Mouse (Mus musculus) hindbrain, embryonic 15.5 days (tissue): Measurements from ENCODE around the gene Cracr2a. TPM values are rescaled to one million over a fixed set of nuclear protein-coding genes. Genes with fewer than 3 reads are reported as not detected.
A peak's percentile ranks its signal among the peaks of the same experiment; 100 is the strongest.

Source experiments
- ATAC-seq: fragments of 200-750 bp; cut with Nextera tagmentation; 2 replicates; pipeline ENCODE4 v1.8.0; 2017; ENCODE audit warnings: low read depth, moderate number of reproducible peaks, moderate TSS enrichment; ENCODE audit not compliant: low FRiP score
- H3K27ac ChIP-seq: fragments of 300-500 bp; sonication (generic); replicated peaks from 2 replicates; pipeline ENCODE4 v1.5.1; 2015; ENCODE audit warnings: mild to moderate bottlenecking, inconsistent platforms
- H3K27me3 ChIP-seq: fragments of 300-500 bp; sonication (generic); 2 replicates; pipeline ENCODE4 v1.6.1; 2015; ENCODE audit warnings: control low read depth, inconsistent platforms
- H3K36me3 ChIP-seq: fragments of 300-500 bp; sonication (generic); 2 replicates; pipeline ENCODE4 v1.6.1; 2015; ENCODE audit warnings: control low read depth, inconsistent platforms
- H3K4me1 ChIP-seq: fragments of 300-500 bp; sonication (generic); replicated peaks from 2 replicates; pipeline ENCODE4 v1.6.1; 2015; ENCODE audit warnings: control low read depth, inconsistent platforms
- H3K4me2 ChIP-seq: fragments of 300-500 bp; sonication (generic); 2 replicates; pipeline ENCODE4 v1.6.1; 2015; ENCODE audit warnings: moderate library complexity, mild to moderate bottlenecking, inconsistent platforms
- H3K4me3 ChIP-seq: fragments of 300-500 bp; sonication (generic); 2 replicates; pipeline ENCODE4 v1.5.1; 2015; ENCODE audit warnings: mild to moderate bottlenecking, inconsistent platforms
- H3K9ac ChIP-seq: fragments of 300-500 bp; sonication (generic); 2 replicates; pipeline ENCODE4 v1.6.1; 2015; ENCODE audit warnings: inconsistent platforms
- H3K9me3 ChIP-seq: fragments of 300-500 bp; sonication (generic); 2 replicates; pipeline ENCODE4 v1.6.1; 2016; ENCODE audit warnings: control low read depth, inconsistent platforms
- WGBS: fragments of 180-500 bp; shearing (Covaris S2); methylation state at CpG from one replicate; pipeline ENCODE4 v1.1.7; 2015; 5-methylcytosine and 5-hydroxymethylcytosine counted together
- polyA plus RNA-seq: library from polyadenylated mRNA; unstranded; fragments of >200 nt; fragmentation: Nextera tagmentation; extraction: Ambion mirVana; gene quantifications from 2 replicates; pipeline ENCODE4 v1.2.1, GENCODE M21; 2015

Gene Cracr2a
- polyA plus RNA-seq, 1 experiment from 2014 or later, result 0.82 TPM

DNA sequence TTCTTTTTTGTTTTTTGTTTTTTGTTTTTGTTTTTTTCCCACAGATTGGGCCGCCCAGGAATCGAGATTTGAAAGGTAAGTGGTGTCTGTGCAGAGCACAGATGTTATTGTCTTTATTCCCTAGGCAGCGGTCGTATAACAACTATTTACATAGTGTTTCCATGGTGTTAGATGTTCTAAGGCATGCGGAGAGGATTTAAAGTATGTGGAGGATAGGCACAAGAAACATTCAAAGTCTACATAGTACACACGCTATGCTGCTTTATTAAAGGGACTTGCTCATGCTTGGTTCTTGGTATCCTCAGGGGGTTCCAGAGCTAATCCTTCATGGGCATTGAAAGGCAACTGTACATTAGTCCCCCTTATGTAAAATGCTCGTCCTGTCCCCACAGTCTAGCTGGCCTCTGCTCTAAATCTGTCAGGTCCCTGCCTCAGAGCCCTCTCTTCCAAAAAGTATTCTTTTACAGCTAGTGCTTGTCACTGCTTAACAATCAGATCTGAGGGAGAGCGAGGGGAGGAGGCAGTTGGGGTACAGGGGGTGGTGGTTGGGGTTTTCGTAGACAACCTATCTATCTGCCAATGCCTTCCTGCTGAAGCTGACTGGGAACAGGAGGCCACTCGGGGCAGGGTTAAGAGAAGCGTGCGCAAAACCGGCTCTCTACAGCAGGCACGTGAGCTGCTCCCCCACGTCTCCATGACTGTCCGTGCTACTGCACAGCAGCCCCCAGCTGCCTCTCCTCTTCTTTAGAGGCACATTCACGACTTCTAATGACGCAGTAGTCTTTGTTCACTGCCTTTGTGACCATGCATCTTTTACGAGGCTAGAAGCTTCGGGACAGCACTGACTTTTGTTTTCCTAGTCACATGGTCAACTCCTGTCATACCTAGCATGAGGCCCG is 156.3 kb downstream of the Cracr2a start:
- peaks cover 25% of the 10 kb centered on the region for H3K4me1 ChIP-seq
- peak overlapping the region; percentile 11; the same call in 1 of the 2 replicates for H3K4me3 ChIP-seq
- H3K27me3 ChIP-seq, result no peaks in the 10 kb centered on the region
- peak overlapping the region; percentile 48 for H3K27ac ChIP-seq
- H3K36me3 ChIP-seq, result no peaks in the 10 kb centered on the region
- peak; percentile 55; the same call in 1 of the 2 replicates for ATAC-seq
- no peaks in the 10 kb centered on the region for H3K9me3 ChIP-seq
- H3K4me2 ChIP-seq, result peak overlapping the region; percentile 46
- 14% methylated on average over 21 of the region's 21 CpGs for WGBS
- peak overlapping the region; percentile 19; the same call in 1 of the 2 replicates for H3K9ac ChIP-seq

DNA sequence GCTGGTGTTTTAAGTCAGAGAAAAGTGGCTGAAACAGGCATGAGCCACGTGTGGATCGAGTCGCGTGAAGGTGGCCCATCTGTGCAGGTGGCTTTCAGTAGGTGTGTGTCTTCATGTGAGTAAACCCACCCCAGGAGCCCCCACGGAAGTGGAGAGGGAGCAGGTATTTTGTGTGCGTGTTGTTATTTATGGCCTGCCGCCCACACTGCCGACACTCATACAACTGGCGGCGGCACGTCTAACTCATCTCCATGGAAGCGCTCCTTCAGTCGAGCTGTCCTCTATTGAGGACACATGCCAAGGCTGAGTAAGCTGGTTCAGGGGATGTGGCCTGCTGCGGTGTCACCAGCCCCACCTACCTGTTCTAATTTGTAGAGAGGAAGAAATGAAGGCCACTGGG is 158.7 kb downstream of the Cracr2a start:
- Histone ChIP-seq H3K4me2 (no peak overlapping the region), H3K27ac (no peak overlapping the region), H3K36me3 (no peaks in the 10 kb centered on the region), H3K27me3 (no peaks in the 10 kb centered on the region), H3K9me3 (no peaks in the 10 kb centered on the region), H3K4me1 (peaks cover 33% of the 10 kb centered on the region), H3K4me3 (no peak overlapping the region), H3K9ac (no peak overlapping the region)
- no peak for ATAC-seq
- WGBS, result 66% methylated on average over 14 of the region's 14 CpGs

- no peak for ATAC-seq
- Histone ChIP-seq H3K27ac (no peak overlapping the region), H3K9me3 (no peaks in the 10 kb centered on the region), H3K36me3 (no peaks in the 10 kb centered on the region), H3K4me3 (no peak overlapping the region), H3K4me1 (peaks cover 16% of the 10 kb centered on the region), H3K9ac (no peak overlapping the region), H3K27me3 (no peaks in the 10 kb centered on the region), H3K4me2 (no peak overlapping the region)
- WGBS, result 27% methylated on average over 8 of the region's 8 CpGs
These were observed 162.0 kb downstream of the Cracr2a start for GRCm38 (mm10) chr6:127723126-127723525.

Other genes with a start within 250 kb of the Cracr2a start
- gene Parp11, start 114.5 kb upstream of the Cracr2a start, polyA plus RNA-seq, result 73.9 and 75.0 TPM in 2 replicates
- gene Prmt8, start 208.1 kb downstream of the Cracr2a start, polyA plus RNA-seq, result 33.8 and 34.4 TPM in 2 replicates